Mouse (Mus musculus): ENCODE results near the gene Fam71b.

DNA sequence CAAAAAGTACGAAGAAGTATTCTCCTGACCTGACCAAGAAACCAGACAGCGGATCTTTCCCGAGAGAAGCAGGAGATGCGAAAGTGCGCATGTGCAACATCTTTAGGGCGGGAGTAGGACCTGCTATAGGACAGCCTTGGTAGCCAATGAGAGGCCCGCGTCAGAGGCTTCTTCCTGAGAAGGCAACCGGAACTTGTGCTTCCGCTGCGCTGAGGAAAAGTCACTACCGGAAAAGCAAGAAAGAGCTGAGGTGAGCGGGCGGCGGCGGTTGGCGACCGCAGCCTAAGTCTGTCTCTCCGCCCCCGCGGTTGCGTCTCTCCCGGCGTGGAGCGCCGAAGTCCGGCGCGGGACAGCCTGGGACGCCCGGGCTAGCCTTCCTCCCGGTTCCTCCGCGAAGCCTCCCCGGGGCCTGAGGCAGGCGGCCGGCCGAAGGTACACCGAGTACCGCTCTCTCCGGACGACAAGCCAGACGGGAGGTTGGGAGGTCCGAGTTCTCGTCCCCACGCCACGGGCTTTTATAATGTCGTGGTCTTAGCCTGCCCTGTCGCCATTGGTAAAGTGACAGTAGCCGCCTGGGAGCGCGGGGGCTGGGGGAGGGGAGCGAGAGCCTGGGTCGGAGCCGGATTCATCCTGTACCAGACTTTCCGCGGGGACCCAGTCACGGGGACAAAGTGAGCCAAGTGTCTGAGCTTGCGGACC is 40.5 kb downstream of the Fam71b start, which contains the start of gene Med7:
- TF ChIP-seq POLR2A (IDR thresholded peaks at IDR 0.05; ENCODE audit: control insufficient read depth in 1 of 2, insufficient read depth in 1 of 2, low read depth in 1 of 2, low read length in 2 of 2, poor library complexity in 1 of 2) = peak; percentile 88 to 92
- TF ChIP-seq CTCF (IDR thresholded peaks at IDR 0.05 in 2 of 3, conservative IDR thresholded peaks at IDR 0.05 in 1 of 3; ENCODE audit: control insufficient read depth in 1 of 3, insufficient read depth in 1 of 3, low read depth in 2 of 3, low read length in 3 of 3, poor library complexity in 1 of 3, severe bottlenecking in 1 of 3) = no peak
- TF ChIP-seq GATA1 (IDR thresholded peaks at IDR 0.05; ENCODE audit: low read depth, low read length) = no peak
